12 mouse cellular contexts compared by ENCODE assay signal in the genomic region with DNA sequence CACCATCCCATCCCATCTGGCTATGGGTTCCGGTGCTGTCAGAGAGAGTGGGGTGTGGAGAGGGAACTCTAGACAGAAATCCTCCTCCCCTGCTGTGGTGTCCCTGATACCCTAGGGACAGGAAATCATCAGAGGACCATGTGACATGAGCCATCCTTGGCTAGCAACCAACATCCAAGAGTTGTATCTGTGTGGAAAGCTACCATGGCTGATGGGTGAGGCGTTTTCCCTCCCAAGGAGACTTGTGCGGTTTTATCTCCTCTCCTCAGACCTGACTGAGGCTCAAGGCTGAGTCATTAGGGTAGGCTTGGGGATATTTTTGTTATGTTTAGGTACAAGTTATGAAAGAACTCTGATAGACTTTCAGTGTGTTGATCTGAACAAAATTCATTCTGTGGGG. TPM values are rescaled to one million over a fixed set of nuclear protein-coding genes. Genes with fewer than 3 reads are reported as not detected.
DNase-seq lines count a peak whose midpoint lies in the region; ATAC-seq and TF ChIP-seq lines count a peak whose summit lies in the region.
"Had no signal": no experiment of that assay in that cellular context is flagged by ENCODE, and none has a peak within 500 bp of the region (broad histone marks: within the 10 kb centered on the region; RNA-seq: fewer than 3 reads in every experiment).

No protein-coding gene starts in this region.

- H3K9me3 ChIP-seq in kidney, embryonic 14.5 days (ENCODE audit: control insufficient read depth, low read length) = no peaks in the 10 kb centered on the region
- H3K9me3 ChIP-seq in hindbrain, postnatal 0 days (ENCODE audit: low read length) = no peaks in the 10 kb centered on the region
- H3K9me3 ChIP-seq: neural tube, embryonic 12.5 days had no signal

- H3K79me2 ChIP-seq in myocyte (ENCODE audit: control insufficient read depth, insufficient read depth) = no peaks in the 10 kb centered on the region

- no peaks in the 10 kb centered on the region for H3K27me3 ChIP-seq in kidney, embryonic 14.5 days (ENCODE audit: control insufficient read depth, insufficient read depth, low read length)
- no peaks in the 10 kb centered on the region for H3K27me3 ChIP-seq in myocyte (ENCODE audit: control insufficient read depth, insufficient read depth, insufficient read length)
- no peaks in the 10 kb centered on the region for H3K27me3 ChIP-seq in hindbrain, postnatal 0 days (ENCODE audit: insufficient read depth, low read length)
- H3K27me3 ChIP-seq: neural tube, embryonic 12.5 days had no signal

- no peak overlapping the region for H3K4me2 ChIP-seq in kidney, embryonic 14.5 days (replicated peaks; ENCODE audit: low read depth, low read length)
- H3K4me2 ChIP-seq in myocyte (ENCODE audit: low read depth) = peak overlapping the region; percentile 70
- H3K4me2 ChIP-seq in hindbrain, postnatal 0 days (ENCODE audit: low read depth, low read length) = no peak overlapping the region
- H3K4me2 ChIP-seq: heart, embryonic 11.5 days; neural tube, embryonic 12.5 days had no signal

- no peak overlapping the region for H3K9ac ChIP-seq in kidney, embryonic 14.5 days (ENCODE audit: low read depth, low read length)
- H3K9ac ChIP-seq in hindbrain, postnatal 0 days (replicated peaks; ENCODE audit: low read length) = no peak overlapping the region
- H3K9ac ChIP-seq: neural tube, embryonic 12.5 days had no signal

- no peak overlapping the region for H3K4me3 ChIP-seq in kidney, embryonic 14.5 days (ENCODE audit: low read length)
- no peak overlapping the region for H3K4me3 ChIP-seq in myocyte
- no peak overlapping the region for H3K4me3 ChIP-seq in hindbrain, postnatal 0 days (ENCODE audit: low read length)
- H3K4me3 ChIP-seq: left cerebral cortex, adult 2 months; neural tube, embryonic 12.5 days had no signal

- no peak overlapping the region for H3K27ac ChIP-seq in kidney, embryonic 14.5 days (ENCODE audit: low read depth, low read length)
- no peak overlapping the region for H3K27ac ChIP-seq in hindbrain, postnatal 0 days
- H3K27ac ChIP-seq: left cerebral cortex, adult 2 months; macrophage; neural tube, embryonic 12.5 days had no signal

- peak; percentile 28 for DNase-seq in kidney, adult 11 months
- peak; percentile 50 for DNase-seq in adipocyte (ENCODE audit: low spot score)
- peak; percentile 28 for DNase-seq in kidney, postnatal 36 days
- DNase-seq in ovary, adult 18-20 months (ENCODE audit: low spot score) = no peak
- no peak for DNase-seq in hindbrain, postnatal 0 days (ENCODE audit: low spot score)

- TF ChIP-seq POLR2A in myocyte (IDR thresholded peaks at IDR 0.05; ENCODE audit: insufficient read length, low read depth) = no peak

- H3K4me1 ChIP-seq in kidney, embryonic 14.5 days (ENCODE audit: control insufficient read depth, insufficient read depth, low read length) = no peaks in the 10 kb centered on the region
- no peaks in the 10 kb centered on the region for H3K4me1 ChIP-seq in hindbrain, postnatal 0 days (ENCODE audit: insufficient read depth, low read length)
- H3K4me1 ChIP-seq: neural tube, embryonic 12.5 days had no signal

- no peak for TF ChIP-seq CTCF in hindbrain, postnatal 0 days (IDR thresholded peaks at IDR 0.05; ENCODE audit: low read depth)

- 74% methylated on average over 3 of the region's 3 CpGs for WGBS in kidney, embryonic 14.5 days
- WGBS in hindbrain, postnatal 0 days = 83% methylated on average over 3 of the region's 3 CpGs

- no peak for ATAC-seq in kidney, embryonic 14.5 days (ENCODE audit: low FRiP score, low TSS enrichment)
- ATAC-seq in monocyte, adult 5-6 weeks (replicated peaks; ENCODE audit: insufficient number of reproducible peaks, low FRiP score, low TSS enrichment, poor library complexity, severe bottlenecking) = no peak
- ATAC-seq in hindbrain, postnatal 0 days = no peak

- no peak overlapping the region for H3ac ChIP-seq in myocyte (ENCODE audit: control insufficient read depth, insufficient read length)

- no peaks in the 10 kb centered on the region for H3K36me3 ChIP-seq in kidney, embryonic 14.5 days (ENCODE audit: control insufficient read depth, insufficient read depth, low read length)
- H3K36me3 ChIP-seq in myocyte (ENCODE audit: control insufficient read depth, insufficient read depth) = no peaks in the 10 kb centered on the region
- H3K36me3 ChIP-seq in hindbrain, postnatal 0 days (ENCODE audit: insufficient read depth, low read length) = no peaks in the 10 kb centered on the region
- H3K36me3 ChIP-seq: neural tube, embryonic 12.5 days had no signal

TF ChIP-seq in myocyte, 11 proteins besides CTCF, POLR2A, EP300 and RAD21:
- no peak for TF ChIP-seq TCF3 (IDR thresholded peaks at IDR 0.05; ENCODE audit: insufficient read length, low read depth)
- TF ChIP-seq USF1 (IDR thresholded peaks at IDR 0.05; ENCODE audit: low read depth) = peak; percentile 55
- no peak for TF ChIP-seq SRF (IDR thresholded peaks at IDR 0.05; ENCODE audit: control insufficient read depth, insufficient read length, low read depth)
- TF ChIP-seq E2F4 (IDR thresholded peaks at IDR 0.05; ENCODE audit: insufficient read depth) = no peak
- no peak for TF ChIP-seq REST (IDR thresholded peaks at IDR 0.05; ENCODE audit: insufficient read depth, insufficient read length)
- no peak for TF ChIP-seq MAX (IDR thresholded peaks at IDR 0.05; ENCODE audit: low read depth)
- no peak for TF ChIP-seq MYOG (IDR thresholded peaks at IDR 0.05; ENCODE audit: control insufficient read depth in 1 of 3, insufficient read depth in 1 of 3, insufficient read length in 2 of 3, low read depth in 2 of 3)
- TF ChIP-seq POLR2AphosphoS2 (IDR thresholded peaks at IDR 0.05; ENCODE audit: insufficient read length, low read depth) = no peak

RNA-seq across cellular contexts. Expression of gene Dcaf12, which starts 16.4 kb away (rescaled TPM):
- 36.6 and 53.0 TPM in 2 replicates for polyA plus RNA-seq in kidney, embryonic 14.5 days (2014; fragmentation: Nextera tagmentation; extraction: Ambion mirVana)
- polyA plus RNA-seq in myocyte (2012; fragmentation: generic; extraction: Trizol) = 27.1 TPM
- total RNA-seq in monocyte, adult 5-6 weeks (2017) = 44.1 to 49.8 TPM (median 44.7 TPM) in 3 replicates
- 64.0 and 64.3 TPM in 2 replicates for total RNA-seq in hindbrain, postnatal 0 days (2014; rRNA removed)
- polyA plus RNA-seq in hindbrain, postnatal 0 days (2015; fragmentation: Nextera tagmentation; extraction: Ambion mirVana) = 51.0 and 53.0 TPM in 2 replicates

RNA-seq across cellular contexts. Expression of gene Ubap1, which starts 17.7 kb away (rescaled TPM):
- polyA plus RNA-seq in kidney, embryonic 14.5 days (2014; fragmentation: Nextera tagmentation; extraction: Ambion mirVana) = 39.7 and 59.5 TPM in 2 replicates
- polyA plus RNA-seq in myocyte (2012; fragmentation: generic; extraction: Trizol) = 29.2 TPM
- total RNA-seq in monocyte, adult 5-6 weeks (2017) = 70.9 to 80.1 TPM (median 79.6 TPM) in 3 replicates
- total RNA-seq in hindbrain, postnatal 0 days (2014; rRNA removed) = 31.1 TPM in 2 replicates
- 54.8 and 57.6 TPM in 2 replicates for polyA plus RNA-seq in hindbrain, postnatal 0 days (2015; fragmentation: Nextera tagmentation; extraction: Ambion mirVana)

RNA-seq across cellular contexts. Expression of gene Ubap2, which starts 56.1 kb away (rescaled TPM):
- 37.2 and 65.5 TPM in 2 replicates for polyA plus RNA-seq in kidney, embryonic 14.5 days (2014; fragmentation: Nextera tagmentation; extraction: Ambion mirVana)
- polyA plus RNA-seq in myocyte (2012; fragmentation: generic; extraction: Trizol) = 71.5 TPM
- total RNA-seq in monocyte, adult 5-6 weeks (2017) = 6.6 to 19.8 TPM (median 17.1 TPM) in 3 replicates
- 19.3 and 33.8 TPM in 2 replicates for total RNA-seq in hindbrain, postnatal 0 days (2014; rRNA removed)
- 27.2 and 31.0 TPM in 2 replicates for polyA plus RNA-seq in hindbrain, postnatal 0 days (2015; fragmentation: Nextera tagmentation; extraction: Ambion mirVana)

Comparison
In these comparisons a context has a peak if more than half of its experiments do, and no peak if none do; other contexts are left out.
1. DNase-seq: peak in kidney, adult 11 months (single experiment), adipocyte (single experiment) and kidney, postnatal 36 days (2 of 2); none in ovary, adult 18-20 months (single experiment) and hindbrain, postnatal 0 days (single experiment).